Mouse (Mus musculus) midbrain, embryonic 15.5 days (tissue): Measurements from ENCODE around the gene Eme2. TPM values are rescaled to one million over a fixed set of nuclear protein-coding genes. Genes with fewer than 3 reads are reported as not detected.
"Not testable (repeated sequence)": the region's sequence is repeated elsewhere in the genome, so short reads cannot be mapped to it uniquely, and the experiment has no call there.

Experiments used
- ATAC-seq: fragments of 200-750 bp; cut with Nextera tagmentation; replicated peaks from 2 replicates; pipeline ENCODE4 v1.8.0; 2017; ENCODE audit warnings: moderate TSS enrichment
- H3K27ac ChIP-seq: fragments of 300-500 bp; sonication (generic); 2 replicates; pipeline ENCODE4 v1.5.1; 2015; ENCODE audit warnings: mild to moderate bottlenecking, inconsistent platforms
- H3K27me3 ChIP-seq: fragments of 300-500 bp; sonication (generic); replicated peaks from 2 replicates; pipeline ENCODE4 v1.6.1; 2015; ENCODE audit warnings: inconsistent platforms
- H3K36me3 ChIP-seq: fragments of 300-500 bp; sonication (generic); replicated peaks from 2 replicates; pipeline ENCODE4 v1.6.1; 2015; ENCODE audit warnings: inconsistent platforms
- H3K4me1 ChIP-seq: fragments of 300-500 bp; sonication (generic); 2 replicates; pipeline ENCODE4 v1.6.1; 2015; ENCODE audit warnings: inconsistent platforms
- H3K4me2 ChIP-seq: fragments of 300-500 bp; sonication (generic); 2 replicates; pipeline ENCODE4 v1.6.1; 2015; ENCODE audit warnings: inconsistent platforms, mild to moderate bottlenecking, moderate library complexity
- H3K4me3 ChIP-seq: fragments of 300-500 bp; sonication (generic); 2 replicates; pipeline ENCODE4 v1.5.1; 2015; ENCODE audit warnings: mild to moderate bottlenecking, inconsistent platforms
- H3K9ac ChIP-seq: fragments of 300-500 bp; sonication (generic); 2 replicates; pipeline ENCODE4 v1.6.1; 2015; ENCODE audit warnings: mild to moderate bottlenecking, inconsistent platforms
- H3K9me3 ChIP-seq: fragments of 300-500 bp; sonication (generic); 2 replicates; pipeline ENCODE4 v1.6.1; 2016; ENCODE audit warnings: inconsistent platforms
- WGBS: fragments of 180-500 bp; shearing (Covaris S2); methylation state at CpG from one replicate; pipeline ENCODE4 v1.1.7; 2015; ENCODE audit warnings: mixed read lengths; 5-methylcytosine and 5-hydroxymethylcytosine counted together
- polyA plus RNA-seq: library from polyadenylated mRNA; unstranded; fragments of >200 nt; fragmentation: Nextera tagmentation; extraction: Ambion mirVana; gene quantifications from 2 replicates; pipeline ENCODE4 v1.2.1, GENCODE M21; 2015

Gene Eme2
- 31.5 and 33.4 TPM in 2 replicates for polyA plus RNA-seq

DNA sequence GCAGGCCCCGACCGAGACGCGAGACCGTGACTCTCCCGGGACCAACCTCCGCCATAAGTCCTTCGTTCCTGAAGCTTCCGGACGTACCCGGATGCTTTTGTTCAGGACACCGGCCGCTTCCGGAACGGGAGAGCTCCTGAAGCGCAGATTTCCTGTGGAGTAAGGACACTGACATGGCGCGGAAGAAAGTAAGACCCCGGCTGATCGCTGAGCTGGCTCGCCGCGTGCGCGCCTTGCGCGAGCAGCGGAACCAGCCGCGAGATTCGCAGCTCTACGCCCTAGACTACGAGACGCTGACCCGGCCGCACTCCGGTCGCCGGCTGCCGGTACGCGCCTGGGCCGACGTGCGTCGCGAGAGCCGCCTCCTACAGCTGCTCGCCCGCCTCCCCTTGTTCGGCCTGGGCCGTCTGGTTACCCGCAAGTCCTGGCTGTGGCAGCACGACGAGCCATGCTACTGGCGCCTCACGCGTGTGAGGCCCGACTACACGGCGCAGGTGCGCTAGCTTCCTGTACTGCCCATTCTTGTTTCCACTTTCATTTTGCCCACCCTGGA, at the start of gene Eme2, which contains the start of gene Mrps34:
Gene Eme2, minus strand, starts transcription at position 93 of the 553 bp plus-strand sequence.
Gene Mrps34, plus strand, starts transcription at position 122 of the 553 bp plus-strand sequence.
- peaks cover 50% of the 10 kb centered on the region for H3K4me1 ChIP-seq
- under 1% methylated on average over 62 of the region's 62 CpGs for WGBS
- no peaks in the 10 kb centered on the region for H3K27me3 ChIP-seq
- H3K9me3 ChIP-seq, result no peaks in the 10 kb centered on the region
- H3K27ac ChIP-seq, result peak within 1 kb of the TSS; percentile 88
- peak; percentile 68 for ATAC-seq
- peak within 1 kb of the TSS; percentile 92 for H3K4me2 ChIP-seq
- H3K4me3 ChIP-seq, result peak within 1 kb of the TSS; percentile 76
- peak within 1 kb of the TSS; percentile 90 for H3K9ac ChIP-seq
- peaks cover 50% of the 10 kb centered on the region for H3K36me3 ChIP-seq

DNA sequence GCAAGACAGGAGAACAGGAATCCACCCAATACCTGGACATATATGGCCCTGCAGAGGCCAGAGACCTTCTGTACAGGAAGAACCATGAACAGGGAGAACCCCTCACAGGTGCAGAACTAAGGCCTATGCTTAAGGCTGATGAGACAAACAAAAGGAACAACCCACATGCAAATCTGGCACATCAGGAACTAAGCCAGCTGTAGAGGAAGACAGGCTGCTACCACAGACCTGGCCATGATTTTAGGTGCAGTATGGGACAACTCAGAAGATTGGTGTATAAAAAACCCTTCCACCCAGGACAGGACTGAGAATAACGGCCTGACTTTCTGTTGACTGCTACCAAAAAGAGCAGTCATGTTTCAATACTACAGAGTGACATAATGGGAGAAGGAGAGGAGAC, 48.7 kb upstream of the Eme2 start:
- H3K9me3 ChIP-seq, H3K27me3 ChIP-seq, ATAC-seq, H3K4me2 ChIP-seq, H3K4me3 ChIP-seq, H3K27ac ChIP-seq, H3K9ac ChIP-seq, H3K4me1 ChIP-seq: not testable (repeated sequence)
- H3K36me3 ChIP-seq, result peaks cover 29% of the 10 kb centered on the region
- 83% methylated on average over 1 of the region's 1 CpGs for WGBS

DNA sequence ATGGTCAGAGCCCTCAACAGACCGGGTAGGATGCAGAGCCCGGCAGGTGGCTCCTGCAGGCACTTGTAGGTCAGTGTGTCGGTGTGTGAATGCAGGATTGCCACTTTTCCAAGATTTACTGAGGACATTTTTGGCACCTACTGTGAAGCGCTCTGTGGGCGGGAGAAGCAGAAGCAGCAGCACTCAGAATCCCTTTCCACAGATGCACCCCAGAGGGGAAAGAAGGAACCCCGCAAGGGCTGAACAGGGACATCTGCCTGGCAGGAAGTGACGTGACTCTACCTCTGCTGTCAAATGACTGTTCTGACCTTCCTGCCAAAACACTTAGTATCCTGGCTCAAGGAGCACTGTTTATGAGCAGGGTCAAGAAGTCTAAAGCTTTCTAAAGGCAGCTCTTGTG, 48.1 kb upstream of the Eme2 start:
- Histone ChIP-seq H3K4me3 (no peak overlapping the region), H3K27me3 (no peaks in the 10 kb centered on the region), H3K9me3 (no peaks in the 10 kb centered on the region), H3K4me1 (no peaks in the 10 kb centered on the region), H3K27ac (no peak overlapping the region), H3K36me3 (peaks cover 25% of the 10 kb centered on the region), H3K4me2 (no peak overlapping the region), H3K9ac (no peak overlapping the region)
- ATAC-seq, result no peak
- 86% methylated on average over 7 of the region's 7 CpGs for WGBS

DNA sequence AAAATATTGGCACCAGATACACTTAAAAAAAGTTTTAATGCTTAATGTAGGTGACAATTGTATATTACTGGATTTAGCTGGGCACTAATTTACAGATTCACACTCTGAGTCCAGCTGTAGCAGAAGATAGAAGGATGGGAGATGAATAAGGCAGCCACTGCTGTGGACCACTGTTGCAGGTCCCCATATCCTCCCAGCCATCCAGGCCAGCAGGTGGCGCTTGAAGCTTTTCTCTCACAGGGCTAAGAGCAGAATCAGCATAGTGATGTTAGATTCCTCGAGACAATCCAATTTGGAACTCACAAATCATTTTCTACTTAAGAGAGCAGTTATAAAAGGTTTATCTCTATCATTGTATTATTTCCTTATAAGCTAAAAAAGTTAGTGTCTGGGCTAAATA, 47.6 kb upstream of the Eme2 start:
- not testable (repeated sequence) for H3K4me3 ChIP-seq, H3K27me3 ChIP-seq, H3K9ac ChIP-seq, H3K27ac ChIP-seq, H3K9me3 ChIP-seq, H3K4me2 ChIP-seq, H3K4me1 ChIP-seq
- WGBS, result 3% methylated on average over 2 of the region's 2 CpGs
- 0 out of 2 replicates have a peak, but pooled peaks have one; percentile 62 for ATAC-seq
- H3K36me3 ChIP-seq, result peaks cover 19% of the 10 kb centered on the region

DNA sequence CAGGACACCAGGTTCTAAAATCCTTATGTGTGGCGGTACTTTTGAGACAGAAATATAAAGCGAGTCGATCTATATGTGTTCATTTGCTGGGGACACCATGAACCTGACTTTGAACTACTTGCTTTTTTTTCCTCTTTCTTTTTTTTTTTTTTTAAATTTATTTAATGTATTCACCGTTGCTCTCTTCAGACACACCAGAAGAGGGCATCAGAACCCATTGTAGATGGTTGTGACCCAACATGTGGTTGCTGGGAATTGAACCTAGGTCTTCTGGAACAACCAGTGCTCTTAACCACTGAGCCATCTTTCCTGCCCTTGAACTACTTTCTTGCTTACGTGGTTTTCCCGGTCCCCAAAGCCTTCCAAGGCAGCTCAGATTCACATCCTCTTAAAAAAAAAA, 42.4 kb upstream of the Eme2 start:
- H3K27ac ChIP-seq, result peak overlapping the region; percentile 89
- H3K36me3 ChIP-seq, result no peaks in the 10 kb centered on the region
- H3K4me1 ChIP-seq, result peaks cover 37% of the 10 kb centered on the region
- H3K9ac ChIP-seq, result peak overlapping the region; percentile 93
- WGBS, result 47% methylated on average over 6 of the region's 6 CpGs
- ATAC-seq, result no peak
- no peaks in the 10 kb centered on the region for H3K9me3 ChIP-seq
- peak overlapping the region; percentile 77 for H3K4me3 ChIP-seq
- no peaks in the 10 kb centered on the region for H3K27me3 ChIP-seq
- H3K4me2 ChIP-seq, result peak overlapping the region; percentile 72

DNA sequence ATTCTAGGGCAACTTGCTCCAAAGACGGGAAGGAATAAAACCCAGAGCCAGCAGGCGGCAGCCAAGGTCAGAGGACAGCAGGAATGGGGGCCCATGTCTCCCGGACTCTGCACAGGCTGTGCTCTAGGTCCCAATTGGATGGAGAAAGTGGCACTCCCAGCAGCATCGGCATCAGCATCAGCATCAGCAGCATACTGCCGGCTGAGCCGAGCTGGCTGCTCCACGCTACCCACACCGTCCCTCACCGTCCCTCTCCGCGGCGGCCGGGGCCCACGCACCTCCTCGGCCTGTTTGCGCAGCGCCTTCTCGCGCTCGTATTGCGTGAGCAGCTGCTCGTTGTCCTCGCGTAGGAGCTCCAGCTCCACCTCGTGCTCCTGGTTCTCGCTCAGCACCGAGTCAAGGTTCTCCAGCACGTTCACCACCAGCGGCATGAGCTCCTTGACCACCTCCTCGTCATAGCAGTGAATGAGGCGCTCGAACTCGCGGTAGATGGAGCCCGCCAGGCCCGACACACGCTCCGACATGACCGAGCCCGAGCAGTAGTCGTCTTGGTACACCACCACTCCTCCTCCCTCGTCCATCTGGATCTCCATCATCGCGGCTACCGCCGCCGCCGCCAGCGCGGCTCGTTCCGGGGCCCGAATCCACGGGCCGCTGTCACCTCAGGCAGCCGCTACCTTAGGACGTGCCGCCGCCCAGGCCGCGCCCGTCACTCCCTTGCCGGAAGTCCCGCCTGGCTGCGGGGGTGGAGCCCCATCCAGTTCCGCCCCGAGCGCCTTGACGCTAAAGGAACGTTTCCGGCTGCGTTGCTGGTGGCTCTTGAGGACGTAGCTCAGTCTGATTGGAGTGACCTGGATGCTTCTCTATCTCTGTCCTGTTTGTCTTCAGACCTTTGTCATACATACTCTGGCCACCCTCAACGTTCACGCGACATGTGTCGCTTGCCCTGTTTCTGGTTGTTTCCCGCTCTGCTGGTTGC, 41.7 kb upstream of the Eme2 start, which contains the start of gene Mapk8ip3:
Gene Mapk8ip3, minus strand, starts transcription at position 719 of the 979 bp plus-strand sequence.
- H3K4me2 ChIP-seq, result peak within 1 kb of the TSS; percentile 72
- H3K4me1 ChIP-seq, result peaks cover 37% of the 10 kb centered on the region
- H3K27ac ChIP-seq, result peak within 1 kb of the TSS; percentile 89
- no peaks in the 10 kb centered on the region for H3K9me3 ChIP-seq
- H3K4me3 ChIP-seq, result peak within 1 kb of the TSS; percentile 77
- no peaks in the 10 kb centered on the region for H3K36me3 ChIP-seq
- under 1% methylated on average over 78 of the region's 78 CpGs for WGBS
- ATAC-seq, result peak; percentile 99
- H3K27me3 ChIP-seq, result no peaks in the 10 kb centered on the region
- peak within 1 kb of the TSS; percentile 93 for H3K9ac ChIP-seq

DNA sequence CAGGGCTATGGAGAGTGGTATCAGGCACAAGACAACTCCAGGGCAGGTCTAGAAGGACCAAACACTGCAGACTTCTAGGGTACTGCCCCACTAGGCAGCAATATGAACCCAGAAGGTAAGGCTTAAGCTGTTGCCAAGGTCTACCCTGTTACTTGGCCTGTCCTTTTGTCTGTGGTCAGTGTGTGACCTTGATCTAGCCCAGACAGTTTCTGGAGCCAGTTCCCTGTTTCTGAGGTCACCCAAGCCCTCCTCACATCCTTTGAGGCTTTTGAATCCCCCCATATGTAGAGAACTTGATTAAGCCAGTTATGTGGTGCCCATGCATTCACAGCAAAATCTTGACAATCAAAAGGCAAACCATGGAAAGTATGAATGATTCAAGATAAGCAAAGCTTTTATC, 40.8 kb upstream of the Eme2 start:
- Histone ChIP-seq H3K4me3 (peak overlapping the region; percentile 77), H3K9me3 (no peaks in the 10 kb centered on the region), H3K27me3 (no peaks in the 10 kb centered on the region), H3K36me3 (no peaks in the 10 kb centered on the region), H3K9ac (peak overlapping the region; percentile 93), H3K4me2 (peak overlapping the region; percentile 72), H3K27ac (no peak overlapping the region), H3K4me1 (peaks cover 37% of the 10 kb centered on the region)
- ATAC-seq, result no peak

DNA sequence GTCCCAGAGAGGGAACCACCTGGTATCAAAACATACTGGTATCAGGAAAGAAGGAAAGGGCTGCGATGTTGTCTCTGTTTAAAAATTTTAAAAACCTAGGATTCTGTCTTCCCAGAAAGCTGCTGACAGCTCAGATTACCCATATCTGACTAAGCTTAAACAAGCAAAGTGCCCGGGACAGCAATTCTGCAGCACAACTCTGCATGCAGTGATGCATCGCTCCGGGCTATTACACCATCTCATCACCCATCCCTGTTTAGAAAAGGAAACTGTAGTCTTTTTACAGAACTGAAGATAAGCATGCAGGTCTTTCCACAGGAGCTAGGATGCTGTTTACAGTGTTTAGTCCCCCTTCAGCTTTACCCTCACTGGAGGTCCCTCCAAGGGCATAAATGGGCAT, 40.0 kb upstream of the Eme2 start:
- Histone ChIP-seq H3K9me3 (no peaks in the 10 kb centered on the region), H3K27me3 (no peaks in the 10 kb centered on the region), H3K4me3 (peak overlapping the region; percentile 77; the same call in 1 of the 2 replicates), H3K4me1 (peaks cover 37% of the 10 kb centered on the region), H3K4me2 (peak overlapping the region; percentile 72), H3K9ac (peak overlapping the region; percentile 93), H3K36me3 (no peaks in the 10 kb centered on the region), H3K27ac (no peak overlapping the region)
- ATAC-seq, result no peak
- WGBS, result 93% methylated on average over 4 of the region's 4 CpGs

DNA sequence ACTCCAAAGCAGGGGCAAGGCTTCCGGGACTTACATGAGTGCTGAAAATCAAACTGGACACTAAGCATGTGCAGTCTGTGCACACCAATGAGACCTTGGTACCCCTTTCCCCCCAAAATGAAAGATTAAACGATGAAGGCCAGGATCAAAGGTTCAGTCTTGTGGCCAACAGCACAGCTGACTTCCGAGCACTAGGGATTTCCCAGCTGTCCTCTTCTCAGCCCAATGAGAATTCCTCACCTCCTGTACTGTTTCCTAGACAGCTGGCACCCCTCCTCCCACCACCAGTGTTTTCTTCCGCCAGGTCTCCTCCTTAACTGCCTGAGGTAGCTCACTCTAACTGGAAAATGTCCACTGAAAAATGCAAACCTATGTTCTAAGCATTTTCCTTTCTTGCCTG, 38.3 kb upstream of the Eme2 start:
- Histone ChIP-seq H3K4me3 (no peak overlapping the region), H3K36me3 (0 out of 2 replicates have a peak, but pooled peaks cover 4% of the 10 kb centered on the region), H3K9me3 (no peaks in the 10 kb centered on the region), H3K9ac (no peak overlapping the region), H3K27me3 (no peaks in the 10 kb centered on the region), H3K4me1 (peaks cover 42% of the 10 kb centered on the region), H3K27ac (no peak overlapping the region), H3K4me2 (no peak overlapping the region)
- WGBS, result 80% methylated on average over 4 of the region's 4 CpGs
- no peak for ATAC-seq

DNA sequence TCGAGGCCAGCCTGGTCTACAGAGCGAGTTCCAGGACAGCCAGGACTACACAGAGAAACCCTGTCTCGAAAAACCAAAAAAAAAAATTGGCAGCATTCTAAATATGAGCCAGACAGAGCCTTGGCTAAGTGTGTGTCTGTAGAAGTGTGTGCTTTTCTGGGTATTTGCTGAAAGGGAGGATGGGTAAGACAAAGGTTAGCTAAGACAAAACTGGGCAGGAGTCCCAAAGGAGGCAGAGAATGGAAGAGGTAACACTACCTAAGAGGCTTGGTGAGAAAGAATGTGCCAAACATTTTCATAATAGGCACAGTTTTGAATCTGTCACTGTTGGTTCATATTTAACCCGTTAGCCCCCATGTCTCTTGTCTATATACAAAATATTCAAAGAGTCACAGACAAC, 37.5 kb upstream of the Eme2 start:
- Histone ChIP-seq H3K4me2 (no peak overlapping the region), H3K9ac (no peak overlapping the region), H3K36me3 (peaks cover 4% of the 10 kb centered on the region; the same call in 1 of the 2 replicates), H3K27me3 (no peaks in the 10 kb centered on the region), H3K9me3 (no peaks in the 10 kb centered on the region), H3K27ac (no peak overlapping the region), H3K4me1 (peaks cover 42% of the 10 kb centered on the region), H3K4me3 (no peak overlapping the region)
- WGBS, result 96% methylated on average over 4 of the region's 4 CpGs
- ATAC-seq, result no peak

DNA sequence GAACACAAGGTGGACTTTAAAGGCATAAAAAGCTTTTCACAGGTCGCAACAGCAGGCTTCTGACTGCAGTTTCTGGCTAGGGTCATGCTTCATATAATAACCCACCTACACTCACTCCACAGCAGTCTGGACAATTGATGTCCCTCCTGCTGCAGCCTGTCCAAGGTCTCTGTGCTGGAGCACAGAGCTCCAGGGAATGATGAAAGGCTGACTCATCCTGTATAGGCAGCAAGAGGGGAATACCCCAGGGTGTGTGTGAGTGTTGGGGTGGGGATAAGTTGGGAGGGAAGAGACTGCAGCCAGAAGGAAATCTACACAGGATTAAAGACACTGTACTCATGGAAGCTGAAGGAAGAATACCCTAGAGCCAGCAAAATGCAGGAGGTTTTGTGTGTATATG, 34.6 kb upstream of the Eme2 start:
- no peak overlapping the region for H3K4me2 ChIP-seq
- WGBS, result 93% methylated on average over 1 of the region's 1 CpGs
- H3K9ac ChIP-seq, result no peak overlapping the region
- H3K4me1 ChIP-seq, result peaks cover 22% of the 10 kb centered on the region
- peaks cover 20% of the 10 kb centered on the region for H3K36me3 ChIP-seq
- H3K4me3 ChIP-seq, result no peak overlapping the region
- no peak overlapping the region for H3K27ac ChIP-seq
- H3K9me3 ChIP-seq, result no peaks in the 10 kb centered on the region
- no peaks in the 10 kb centered on the region for H3K27me3 ChIP-seq
- ATAC-seq, result no peak

DNA sequence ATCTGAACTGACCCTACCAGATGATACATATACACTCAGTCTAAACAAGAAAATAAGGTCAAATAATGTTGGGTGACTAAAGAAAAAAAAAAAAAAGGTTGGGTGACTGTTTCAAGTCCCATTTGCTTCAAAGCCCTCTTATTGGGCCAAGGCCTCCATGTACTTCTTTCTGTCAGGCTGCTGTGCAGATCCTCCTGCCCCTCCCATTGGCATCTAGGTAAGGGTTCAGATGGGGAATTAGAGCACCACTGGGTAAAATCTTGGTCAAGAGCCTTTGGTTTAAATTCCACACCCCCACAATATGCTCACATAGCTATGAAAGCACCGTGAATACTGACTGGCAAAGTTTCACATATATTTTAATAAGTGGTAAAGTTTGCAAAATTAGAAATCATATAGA, 28.4 kb upstream of the Eme2 start:
- no peaks in the 10 kb centered on the region for H3K27me3 ChIP-seq
- H3K4me3 ChIP-seq, result no peak overlapping the region
- peaks cover 72% of the 10 kb centered on the region for H3K36me3 ChIP-seq
- H3K4me1 ChIP-seq, result no peaks in the 10 kb centered on the region
- no peak overlapping the region for H3K9ac ChIP-seq
- no peak for ATAC-seq
- no peak overlapping the region for H3K4me2 ChIP-seq
- 89% methylated on average over 1 of the region's 1 CpGs for WGBS
- no peak overlapping the region for H3K27ac ChIP-seq
- H3K9me3 ChIP-seq, result no peaks in the 10 kb centered on the region
